Mouse (Mus musculus) midbrain, embryonic 10.5 days (tissue): Measurements from ENCODE around the gene Rtca. TPM values are rescaled to one million over a fixed set of nuclear protein-coding genes. Genes with fewer than 3 reads are reported as not detected.

Experiments used
- DNase-seq: peaks from one replicate; pipeline ENCODE4 v3.0.0-alpha.2; 2017; ENCODE audit warnings: low spot score
- H3K27ac ChIP-seq: fragments of 300-500 bp; sonication (generic); replicated peaks from 2 replicates; pipeline ENCODE4 v1.5.1; 2016; ENCODE audit warnings: mild to moderate bottlenecking
- H3K27me3 ChIP-seq: fragments of 300-500 bp; sonication (generic); 2 replicates; pipeline ENCODE4 v1.6.1; 2016; ENCODE audit warnings: low read depth, mild to moderate bottlenecking; ENCODE audit not compliant: poor library complexity, severe bottlenecking
- H3K36me3 ChIP-seq: fragments of 300-500 bp; sonication (generic); 2 replicates; pipeline ENCODE4 v1.6.1; 2016; ENCODE audit warnings: mild to moderate bottlenecking, moderate library complexity
- H3K4me1 ChIP-seq: fragments of 300-500 bp; sonication (generic); 2 replicates; pipeline ENCODE4 v1.6.1; 2016
- H3K4me3 ChIP-seq: fragments of 300-500 bp; sonication (generic); 2 replicates; pipeline ENCODE4 v1.5.1; 2016; ENCODE audit warnings: mild to moderate bottlenecking, moderate library complexity
- H3K9me3 ChIP-seq: fragments of 300-500 bp; sonication (generic); replicated peaks from 2 replicates; pipeline ENCODE4 v1.6.1; 2016; ENCODE audit warnings: mild to moderate bottlenecking
- WGBS: fragments of 180-500 bp; shearing (Covaris S2); methylation state at CpG from one replicate; pipeline ENCODE4 v1.1.7; 2016; 5-methylcytosine and 5-hydroxymethylcytosine counted together
- polyA plus RNA-seq: library from polyadenylated mRNA; unstranded; fragments of >200 nt; fragmentation: Nextera tagmentation; extraction: Ambion mirVana; gene quantifications from 2 replicates; pipeline ENCODE4 v1.2.1, GENCODE M21; 2016

The Rtca gene
- polyA plus RNA-seq, 1 experiment from 2014 or later: 126 TPM

GRCm38 (mm10) chr3:116495671-116496070 is 12.3 kb downstream of the Rtca start:
- no peak for DNase-seq
- Histone ChIP-seq H3K4me3 (no peak overlapping the region), H3K27ac (no peak overlapping the region), H3K9me3 (no peaks in the 10 kb centered on the region), H3K36me3 (peaks cover 99% of the 10 kb centered on the region), H3K27me3 (no peaks in the 10 kb centered on the region), H3K4me1 (no peaks in the 10 kb centered on the region)
- 92% methylated on average over 1 of the region's 1 CpGs for WGBS

GRCm38 (mm10) chr3:116493658-116494057 is 14.3 kb downstream of the Rtca start:
- no peak for DNase-seq
- 75% methylated on average over 5 of the region's 5 CpGs for WGBS
- Histone ChIP-seq H3K36me3 (peaks cover 100% of the 10 kb centered on the region), H3K4me1 (no peaks in the 10 kb centered on the region), H3K4me3 (no peak overlapping the region), H3K9me3 (no peaks in the 10 kb centered on the region), H3K27ac (no peak overlapping the region), H3K27me3 (no peaks in the 10 kb centered on the region)

GRCm38 (mm10) chr3:116491923-116492454 is 16.0 kb downstream of the Rtca start:
- Histone ChIP-seq H3K36me3 (peaks cover 99% of the 10 kb centered on the region), H3K27me3 (no peaks in the 10 kb centered on the region), H3K27ac (no peak overlapping the region), H3K4me1 (no peaks in the 10 kb centered on the region), H3K4me3 (no peak overlapping the region), H3K9me3 (no peaks in the 10 kb centered on the region)
- no peak for DNase-seq
- WGBS: 91% methylated on average over 1 of the region's 1 CpGs

GRCm38 (mm10) chr3:116490920-116491319 is 17.1 kb downstream of the Rtca start:
- peaks cover 99% of the 10 kb centered on the region for H3K36me3 ChIP-seq
- 96% methylated on average over 5 of the region's 5 CpGs for WGBS

GRCm38 (mm10) chr3:116483271-116483670 is 24.7 kb downstream of the Rtca start:
- Histone ChIP-seq H3K27ac (no peak overlapping the region), H3K4me1 (peaks cover 9% of the 10 kb centered on the region), H3K27me3 (no peaks in the 10 kb centered on the region), H3K36me3 (peaks cover 22% of the 10 kb centered on the region), H3K4me3 (no peak overlapping the region), H3K9me3 (no peaks in the 10 kb centered on the region)
- no peak for DNase-seq
- WGBS: 88% methylated on average over 4 of the region's 4 CpGs

More at GRCm38 (mm10) chr3:116490920-116491319, 17.1 kb downstream of the Rtca start:
- Histone ChIP-seq H3K27me3 (no peaks in the 10 kb centered on the region), H3K4me3 (no peak overlapping the region), H3K4me1 (no peaks in the 10 kb centered on the region), H3K27ac (no peak overlapping the region), H3K9me3 (no peaks in the 10 kb centered on the region)
- DNase-seq: no peak

GRCm38 (mm10) chr3:116482724-116483123 is 25.3 kb downstream of the Rtca start:
- no peak for DNase-seq
- peaks cover 9% of the 10 kb centered on the region for H3K4me1 ChIP-seq
- no peaks in the 10 kb centered on the region for H3K27me3 ChIP-seq
- 88% methylated on average over 3 of the region's 3 CpGs for WGBS
- H3K9me3 ChIP-seq: no peaks in the 10 kb centered on the region
- H3K27ac ChIP-seq: no peak overlapping the region
- no peak overlapping the region for H3K4me3 ChIP-seq
- H3K36me3 ChIP-seq: peaks cover 17% of the 10 kb centered on the region

- H3K27me3 ChIP-seq: no peaks in the 10 kb centered on the region
- H3K9me3 ChIP-seq: no peaks in the 10 kb centered on the region
- H3K4me1 ChIP-seq: peaks cover 9% of the 10 kb centered on the region
- 74% methylated on average over 5 of the region's 5 CpGs for WGBS
- H3K4me3 ChIP-seq: no peak overlapping the region
- no peak overlapping the region for H3K27ac ChIP-seq
- peaks cover under 1% of the 10 kb centered on the region; the same call in 1 of the 2 replicates for H3K36me3 ChIP-seq
- no peak for DNase-seq
These were observed 27.1 kb downstream of the Rtca start for GRCm38 (mm10) chr3:116480937-116481336.

- Histone ChIP-seq H3K4me1 (peaks cover 9% of the 10 kb centered on the region), H3K9me3 (no peaks in the 10 kb centered on the region), H3K27me3 (no peaks in the 10 kb centered on the region), H3K36me3 (no peaks in the 10 kb centered on the region), H3K27ac (no peak overlapping the region), H3K4me3 (no peak overlapping the region)
- DNase-seq: no peak
- 51% methylated on average over 2 of the region's 2 CpGs for WGBS
These were observed 27.9 kb downstream of the Rtca start for GRCm38 (mm10) chr3:116480119-116480518.

GRCm38 (mm10) chr3:116477351-116477750 is 30.7 kb downstream of the Rtca start:
- no peak overlapping the region for H3K27ac ChIP-seq
- no peaks in the 10 kb centered on the region for H3K36me3 ChIP-seq
- DNase-seq: no peak
- H3K4me3 ChIP-seq: no peak overlapping the region
- WGBS: 85% methylated on average over 7 of the region's 7 CpGs
- no peaks in the 10 kb centered on the region for H3K27me3 ChIP-seq
- H3K4me1 ChIP-seq: peaks cover 9% of the 10 kb centered on the region
- H3K9me3 ChIP-seq: no peaks in the 10 kb centered on the region

GRCm38 (mm10) chr3:116476686-116477298 is 31.2 kb downstream of the Rtca start:
- WGBS: 73% methylated on average over 5 of the region's 5 CpGs

GRCm38 (mm10) chr3:116474602-116475001 is 33.4 kb downstream of the Rtca start:
- Histone ChIP-seq H3K27me3 (no peaks in the 10 kb centered on the region), H3K36me3 (no peaks in the 10 kb centered on the region), H3K9me3 (no peaks in the 10 kb centered on the region), H3K27ac (no peak overlapping the region), H3K4me1 (no peaks in the 10 kb centered on the region), H3K4me3 (no peak overlapping the region)
- WGBS: 84% methylated on average over 11 of the region's 11 CpGs
- DNase-seq: no peak

More at GRCm38 (mm10) chr3:116476686-116477298, 31.2 kb downstream of the Rtca start:
- H3K9me3 ChIP-seq: no peaks in the 10 kb centered on the region
- no peaks in the 10 kb centered on the region for H3K36me3 ChIP-seq
- H3K27me3 ChIP-seq: no peaks in the 10 kb centered on the region
- no peak for DNase-seq
- peaks cover 9% of the 10 kb centered on the region for H3K4me1 ChIP-seq
- H3K27ac ChIP-seq: no peak overlapping the region
- H3K4me3 ChIP-seq: no peak overlapping the region

- no peaks in the 10 kb centered on the region for H3K27me3 ChIP-seq
- no peak overlapping the region for H3K4me3 ChIP-seq
- 0 out of 2 replicates have a peak, but pooled peaks cover 5% of the 10 kb centered on the region for H3K4me1 ChIP-seq
- H3K36me3 ChIP-seq: no peaks in the 10 kb centered on the region
- DNase-seq: no peak
- WGBS: 91% methylated on average over 12 of the region's 12 CpGs
- H3K9me3 ChIP-seq: no peaks in the 10 kb centered on the region
- no peak overlapping the region for H3K27ac ChIP-seq
These were observed 42.3 kb downstream of the Rtca start for GRCm38 (mm10) chr3:116465709-116466108.

- WGBS: 61% methylated on average over 2 of the region's 2 CpGs
- no peak for DNase-seq
- no peaks in the 10 kb centered on the region for H3K9me3 ChIP-seq
- H3K36me3 ChIP-seq: no peaks in the 10 kb centered on the region
- H3K4me3 ChIP-seq: no peak overlapping the region
- no peaks in the 10 kb centered on the region for H3K27me3 ChIP-seq
- H3K4me1 ChIP-seq: 0 out of 2 replicates have a peak, but pooled peaks cover 5% of the 10 kb centered on the region
- H3K27ac ChIP-seq: no peak overlapping the region
These were observed 43.7 kb downstream of the Rtca start for GRCm38 (mm10) chr3:116464318-116464717.
